Mouse (Mus musculus): ENCODE results near the gene Fam168b. TPM values are rescaled to one million over a fixed set of nuclear protein-coding genes. Genes with fewer than 3 reads are reported as not detected.

The Fam168b gene
- polyA plus RNA-seq, 1 experiment from 2014 or later: 102 TPM

- 47% methylated on average over 6 of the region's 6 CpGs for WGBS
- Histone ChIP-seq H3K9ac (ENCODE audit: low read depth, low read length) (no peak overlapping the region), H3K4me3 (ENCODE audit: low read length) (no peak overlapping the region), H3K9me3 (ENCODE audit: control insufficient read depth, low read length) (no peaks in the 10 kb centered on the region), H3K27me3 (replicated peaks; ENCODE audit: control insufficient read depth, insufficient read depth, low read length) (no peaks in the 10 kb centered on the region), H3K27ac (ENCODE audit: low read depth, low read length) (no peak overlapping the region), H3K4me2 (ENCODE audit: low read length) (no peak overlapping the region), H3K4me1 (ENCODE audit: control insufficient read depth, insufficient read depth, low read depth, low read length) (no peaks in the 10 kb centered on the region), H3K36me3 (ENCODE audit: control insufficient read depth, insufficient read depth, low read length) (no peaks in the 10 kb centered on the region)
- ATAC-seq: no peak
These were observed 59.2 kb downstream of the Fam168b start for GRCm38 (mm10) chr1:34783538-34784161.

DNA sequence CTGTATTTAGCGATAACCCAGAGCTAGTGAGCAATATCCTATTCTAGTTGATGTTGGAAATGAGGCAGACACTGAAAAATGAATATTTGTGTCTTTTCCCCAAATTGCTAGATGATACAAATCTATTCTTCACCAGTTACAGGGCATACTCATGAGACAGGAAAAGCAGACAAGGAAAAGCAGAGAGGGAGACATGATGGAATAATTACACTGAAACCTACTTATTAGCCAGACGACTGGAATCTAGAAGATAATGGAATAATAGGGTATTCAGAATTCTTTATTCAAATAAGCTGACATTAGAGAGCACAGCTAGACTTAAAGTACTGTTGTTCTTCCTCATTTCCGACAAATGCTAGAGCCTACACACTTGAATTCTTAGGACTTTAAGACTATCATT lies 67.0 kb downstream of the Fam168b start:
- no peak for ATAC-seq
- no peaks in the 10 kb centered on the region for H3K9me3 ChIP-seq (ENCODE audit: control insufficient read depth, low read length)
- WGBS: 87% methylated on average over 3 of the region's 3 CpGs
- no peak overlapping the region for H3K27ac ChIP-seq (ENCODE audit: low read depth, low read length)
- no peaks in the 10 kb centered on the region for H3K36me3 ChIP-seq (ENCODE audit: control insufficient read depth, insufficient read depth, low read length)
- no peaks in the 10 kb centered on the region for H3K27me3 ChIP-seq (replicated peaks; ENCODE audit: control insufficient read depth, insufficient read depth, low read length)
- no peak overlapping the region for H3K9ac ChIP-seq (ENCODE audit: low read depth, low read length)
- H3K4me2 ChIP-seq (ENCODE audit: low read length): no peak overlapping the region
- no peak overlapping the region for H3K4me3 ChIP-seq (ENCODE audit: low read length)
- no peaks in the 10 kb centered on the region for H3K4me1 ChIP-seq (ENCODE audit: control insufficient read depth, insufficient read depth, low read depth, low read length)

- Histone ChIP-seq H3K4me1 (ENCODE audit: control insufficient read depth, insufficient read depth, low read depth, low read length) (peaks cover 4% of the 10 kb centered on the region), H3K9me3 (ENCODE audit: control insufficient read depth, low read length) (no peaks in the 10 kb centered on the region), H3K4me3 (ENCODE audit: low read length) (no peak overlapping the region), H3K9ac (ENCODE audit: low read depth, low read length) (0 out of 2 replicates have a peak overlapping the region, but pooled peaks have one; percentile 13), H3K36me3 (ENCODE audit: control insufficient read depth, insufficient read depth, low read length) (no peaks in the 10 kb centered on the region), H3K4me2 (ENCODE audit: low read length) (no peak overlapping the region), H3K27me3 (replicated peaks; ENCODE audit: control insufficient read depth, insufficient read depth, low read length) (no peaks in the 10 kb centered on the region), H3K27ac (ENCODE audit: low read depth, low read length) (peak overlapping the region; percentile 42; the same call in 1 of the 2 replicates)
- ATAC-seq: peak; percentile 51
- WGBS: 52% methylated on average over 6 of the region's 6 CpGs
These were observed 74.0 kb downstream of the Fam168b start for GRCm38 (mm10) chr1:34768875-34769274.

DNA sequence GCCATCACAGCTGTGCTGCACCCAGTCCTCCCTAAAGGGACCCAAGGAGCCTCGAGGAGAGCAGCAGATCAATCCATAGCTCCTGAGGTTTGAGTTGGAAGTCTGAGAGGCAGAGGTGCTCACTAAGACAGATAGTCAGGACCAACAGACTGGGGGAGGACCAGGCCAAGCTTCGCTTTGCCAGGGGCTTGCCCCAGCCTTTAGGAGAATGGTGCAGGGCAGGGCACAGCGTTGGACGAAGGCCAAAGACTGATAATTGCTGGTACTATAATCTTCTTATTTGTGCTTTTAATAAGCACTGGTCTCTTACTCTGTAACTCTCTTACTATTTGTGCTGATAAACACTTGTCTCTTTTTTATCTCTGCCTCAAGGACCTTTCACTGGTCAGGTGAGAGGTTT lies 75.0 kb downstream of the Fam168b start:
- 70% methylated on average over 4 of the region's 4 CpGs for WGBS
- Histone ChIP-seq H3K9me3 (ENCODE audit: control insufficient read depth, low read length) (no peaks in the 10 kb centered on the region), H3K9ac (ENCODE audit: low read depth, low read length) (no peak overlapping the region), H3K27ac (ENCODE audit: low read depth, low read length) (no peak overlapping the region), H3K4me3 (ENCODE audit: low read length) (no peak overlapping the region), H3K4me1 (ENCODE audit: control insufficient read depth, insufficient read depth, low read depth, low read length) (peaks cover 4% of the 10 kb centered on the region), H3K27me3 (replicated peaks; ENCODE audit: control insufficient read depth, insufficient read depth, low read length) (no peaks in the 10 kb centered on the region), H3K4me2 (ENCODE audit: low read length) (no peak overlapping the region), H3K36me3 (ENCODE audit: control insufficient read depth, insufficient read depth, low read length) (no peaks in the 10 kb centered on the region)
- no peak for ATAC-seq

- H3K4me3 ChIP-seq (ENCODE audit: low read length): no peak overlapping the region
- 58% methylated on average over 1 of the region's 1 CpGs for WGBS
- H3K4me2 ChIP-seq (ENCODE audit: low read length): no peak overlapping the region
- H3K4me1 ChIP-seq (ENCODE audit: control insufficient read depth, insufficient read depth, low read depth, low read length): peaks cover 4% of the 10 kb centered on the region
- no peaks in the 10 kb centered on the region for H3K27me3 ChIP-seq (replicated peaks; ENCODE audit: control insufficient read depth, insufficient read depth, low read length)
- H3K9ac ChIP-seq (ENCODE audit: low read depth, low read length): no peak overlapping the region
- 0 out of 2 replicates have a peak, but pooled peaks have one; percentile 17 for ATAC-seq
- no peaks in the 10 kb centered on the region for H3K9me3 ChIP-seq (ENCODE audit: control insufficient read depth, low read length)
- no peak overlapping the region for H3K27ac ChIP-seq (ENCODE audit: low read depth, low read length)
- H3K36me3 ChIP-seq (ENCODE audit: control insufficient read depth, insufficient read depth, low read length): no peaks in the 10 kb centered on the region
These were observed 76.0 kb downstream of the Fam168b start for GRCm38 (mm10) chr1:34766899-34767298.

Other genes with a start within 250 kb of the Fam168b start
- 94.3 and 95.4 TPM in 2 replicates for gene Plekhb2, start 6.9 kb upstream of the Fam168b start, polyA plus RNA-seq (2015; fragmentation: Nextera tagmentation; extraction: Ambion mirVana)